Mouse (Mus musculus): Measurements from ENCODE around the gene Fam71b. TPM values are rescaled to one million over a fixed set of nuclear protein-coding genes. Genes with fewer than 3 reads are reported as not detected.

Fam71b gene
- polyA plus RNA-seq, 1 experiment from 2014 or later, result not detected

- no peak overlapping the region for H3K4me3 ChIP-seq (ENCODE audit: low read depth, low read length)
- ATAC-seq (ENCODE audit: insufficient read depth, low FRiP score, low TSS enrichment) (no peak), DNase-seq (ENCODE audit: low spot score) (no peak)
- WGBS, result 50% methylated on average over 3 of the region's 3 CpGs
- no peak overlapping the region for H3K27ac ChIP-seq (ENCODE audit: low read depth, low read length)
- no peak overlapping the region for H3K4me2 ChIP-seq (ENCODE audit: low read depth)
- no peaks in the 10 kb centered on the region for H3K27me3 ChIP-seq (ENCODE audit: control insufficient read depth, insufficient read depth, low read length)
- H3K9me3 ChIP-seq (ENCODE audit: control insufficient read depth, low read length), result no peaks in the 10 kb centered on the region
- H3K4me1 ChIP-seq (ENCODE audit: control insufficient read depth, insufficient read depth, low read length), result no peaks in the 10 kb centered on the region
- no peak overlapping the region for H3K9ac ChIP-seq (ENCODE audit: low read length)
- H3K36me3 ChIP-seq (ENCODE audit: control insufficient read depth, insufficient read depth, low read length), result no peaks in the 10 kb centered on the region
Observed at GRCm38 (mm10) chr11:46390621-46391020, 5.7 kb upstream of the Fam71b start.

GRCm38 (mm10) chr11:46392890-46393289 is 3.5 kb upstream of the Fam71b start:
- DNase-seq (ENCODE audit: low spot score) (no peak), ATAC-seq (ENCODE audit: insufficient read depth, low FRiP score, low TSS enrichment) (no peak)
- no peaks in the 10 kb centered on the region for H3K27me3 ChIP-seq (ENCODE audit: control insufficient read depth, insufficient read depth, low read length)
- H3K4me2 ChIP-seq (ENCODE audit: low read depth), result no peak overlapping the region
- H3K4me1 ChIP-seq (ENCODE audit: control insufficient read depth, insufficient read depth, low read length), result no peaks in the 10 kb centered on the region
- WGBS, result 86% methylated on average over 7 of the region's 7 CpGs
- H3K9ac ChIP-seq (ENCODE audit: low read length), result no peak overlapping the region
- H3K4me3 ChIP-seq (ENCODE audit: low read depth, low read length), result no peak overlapping the region
- no peaks in the 10 kb centered on the region for H3K36me3 ChIP-seq (ENCODE audit: control insufficient read depth, insufficient read depth, low read length)
- no peak overlapping the region for H3K27ac ChIP-seq (ENCODE audit: low read depth, low read length)
- H3K9me3 ChIP-seq (ENCODE audit: control insufficient read depth, low read length), result no peaks in the 10 kb centered on the region

DNA sequence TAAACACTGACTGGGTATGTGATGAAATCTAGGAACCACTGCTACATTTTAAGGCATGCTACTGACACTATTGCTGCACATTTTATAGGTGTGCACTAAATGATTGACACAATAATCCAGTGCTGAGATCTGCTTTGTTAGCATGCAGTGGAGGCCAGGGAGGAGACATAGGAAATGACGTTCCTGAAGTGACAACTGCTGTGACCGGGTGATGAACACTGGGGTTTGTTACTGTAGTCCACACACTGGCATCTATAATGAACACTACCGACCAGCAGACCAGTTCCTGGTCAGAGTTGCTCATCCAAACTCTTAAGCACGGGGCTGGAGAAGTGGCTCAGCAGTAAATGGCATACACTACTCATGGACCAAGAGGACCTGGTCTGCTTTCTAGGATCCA is 2.9 kb upstream of the Fam71b start:
- no peak overlapping the region for H3K27ac ChIP-seq (ENCODE audit: low read depth, low read length)
- H3K9me3 ChIP-seq (ENCODE audit: control insufficient read depth, low read length), result no peaks in the 10 kb centered on the region
- no peak overlapping the region for H3K9ac ChIP-seq (ENCODE audit: low read length)
- DNase-seq (ENCODE audit: low spot score) (no peak), ATAC-seq (ENCODE audit: insufficient read depth, low FRiP score, low TSS enrichment) (no peak)
- no peaks in the 10 kb centered on the region for H3K36me3 ChIP-seq (ENCODE audit: control insufficient read depth, insufficient read depth, low read length)
- H3K4me1 ChIP-seq (ENCODE audit: control insufficient read depth, insufficient read depth, low read length), result no peaks in the 10 kb centered on the region
- H3K27me3 ChIP-seq (ENCODE audit: control insufficient read depth, insufficient read depth, low read length), result no peaks in the 10 kb centered on the region
- no peak overlapping the region for H3K4me2 ChIP-seq (ENCODE audit: low read depth)
- WGBS, result 87% methylated on average over 4 of the region's 4 CpGs
- no peak overlapping the region for H3K4me3 ChIP-seq (ENCODE audit: low read depth, low read length)

- H3K27me3 ChIP-seq (ENCODE audit: control insufficient read depth, insufficient read depth, low read length), result no peaks in the 10 kb centered on the region
- no peak overlapping the region for H3K4me2 ChIP-seq (ENCODE audit: low read depth)
- H3K27ac ChIP-seq (ENCODE audit: low read depth, low read length), result no peak overlapping the region
- ATAC-seq (ENCODE audit: insufficient read depth, low FRiP score, low TSS enrichment) (no peak), DNase-seq (ENCODE audit: low spot score) (no peak)
- H3K36me3 ChIP-seq (ENCODE audit: control insufficient read depth, insufficient read depth, low read length), result no peaks in the 10 kb centered on the region
- whole genome bisulfite sequencing, result 83% methylated on average over 2 of the region's 2 CpGs
- no peaks in the 10 kb centered on the region for H3K4me1 ChIP-seq (ENCODE audit: control insufficient read depth, insufficient read depth, low read length)
- H3K4me3 ChIP-seq (ENCODE audit: low read depth, low read length), result no peak overlapping the region
- H3K9me3 ChIP-seq (ENCODE audit: control insufficient read depth, low read length), result no peaks in the 10 kb centered on the region
- H3K9ac ChIP-seq (ENCODE audit: low read length), result no peak overlapping the region
Observed at GRCm38 (mm10) chr11:46395088-46395487, 1.3 kb upstream of the Fam71b start.

- no peak overlapping the region for H3K27ac ChIP-seq (ENCODE audit: low read depth, low read length)
- 96% methylated on average over 2 of the region's 2 CpGs for WGBS
- no peaks in the 10 kb centered on the region for H3K27me3 ChIP-seq (ENCODE audit: control insufficient read depth, insufficient read depth, low read length)
- H3K36me3 ChIP-seq (ENCODE audit: control insufficient read depth, insufficient read depth, low read length), result no peaks in the 10 kb centered on the region
- no peak overlapping the region for H3K4me3 ChIP-seq (ENCODE audit: low read depth, low read length)
- no peaks in the 10 kb centered on the region for H3K9me3 ChIP-seq (ENCODE audit: control insufficient read depth, low read length)
- H3K4me2 ChIP-seq (ENCODE audit: low read depth), result no peak overlapping the region
- DNase-seq (ENCODE audit: low spot score) (no peak), ATAC-seq (ENCODE audit: insufficient read depth, low FRiP score, low TSS enrichment) (no peak)
- no peaks in the 10 kb centered on the region for H3K4me1 ChIP-seq (ENCODE audit: control insufficient read depth, insufficient read depth, low read length)
- no peak overlapping the region for H3K9ac ChIP-seq (ENCODE audit: low read length)
Observed at GRCm38 (mm10) chr11:46395698-46396097, 661 bp upstream of the Fam71b start.

DNA sequence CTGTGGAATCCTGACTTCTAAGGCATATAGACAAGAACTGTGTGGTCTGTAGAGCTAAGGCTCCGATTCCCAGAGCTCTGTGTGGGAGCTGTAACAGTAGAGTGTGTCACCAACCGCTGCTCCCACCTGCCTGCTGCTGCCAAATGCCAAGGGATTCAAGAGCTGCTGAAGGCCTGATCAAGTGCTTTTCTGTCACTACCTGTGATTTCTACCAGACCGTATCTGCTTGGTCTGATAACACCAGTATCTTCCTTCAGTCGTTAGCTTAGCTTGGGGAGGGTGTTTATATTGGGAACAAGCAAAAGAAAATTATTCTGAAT is 461 bp downstream of the Fam71b start:
- 95% methylated on average over 4 of the region's 4 CpGs for WGBS
- no peaks in the 10 kb centered on the region for H3K9me3 ChIP-seq (ENCODE audit: control insufficient read depth, low read length)
- no peak overlapping the region for H3K27ac ChIP-seq (ENCODE audit: low read depth, low read length)
- H3K4me3 ChIP-seq (ENCODE audit: low read depth, low read length), result no peak overlapping the region
- DNase-seq (ENCODE audit: low spot score), result no peak
- no peaks in the 10 kb centered on the region for H3K4me1 ChIP-seq (ENCODE audit: control insufficient read depth, insufficient read depth, low read length)
- no peaks in the 10 kb centered on the region for H3K36me3 ChIP-seq (ENCODE audit: control insufficient read depth, insufficient read depth, low read length)
- H3K27me3 ChIP-seq (ENCODE audit: control insufficient read depth, insufficient read depth, low read length), result no peaks in the 10 kb centered on the region
- H3K9ac ChIP-seq (ENCODE audit: low read length), result no peak overlapping the region
- H3K4me2 ChIP-seq (ENCODE audit: low read depth), result no peak overlapping the region
- ATAC-seq (ENCODE audit: insufficient read depth, low FRiP score, low TSS enrichment), result no peak

DNA sequence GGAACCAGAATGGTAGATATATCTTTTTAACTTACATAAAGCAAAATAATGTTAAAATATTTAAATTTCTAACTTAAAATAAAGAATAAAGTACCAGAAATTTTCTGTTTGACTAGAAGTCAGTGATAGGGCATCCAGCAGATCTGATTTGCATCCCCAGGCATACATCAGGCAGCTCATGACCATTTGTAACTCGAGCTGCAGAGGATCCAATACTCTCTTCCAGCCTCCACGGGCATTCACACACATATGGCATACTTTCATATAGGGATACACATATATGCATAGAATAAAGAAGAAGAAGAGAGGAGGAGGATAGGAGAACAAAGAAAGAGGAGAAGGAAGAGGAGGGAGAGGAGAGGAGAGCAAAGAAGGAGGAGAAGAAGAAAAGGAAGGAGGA is 1.5 kb downstream of the Fam71b start:
- ATAC-seq (ENCODE audit: insufficient read depth, low FRiP score, low TSS enrichment) (no peak), DNase-seq (ENCODE audit: low spot score) (no peak)
- H3K4me3 ChIP-seq (ENCODE audit: low read depth, low read length), result no peak overlapping the region
- H3K4me2 ChIP-seq (ENCODE audit: low read depth), result no peak overlapping the region
- 61% methylated on average over 2 of the region's 2 CpGs for WGBS
- H3K36me3 ChIP-seq (ENCODE audit: control insufficient read depth, insufficient read depth, low read length), result no peaks in the 10 kb centered on the region
- H3K9ac ChIP-seq (ENCODE audit: low read length), result no peak overlapping the region
- H3K4me1 ChIP-seq (ENCODE audit: control insufficient read depth, insufficient read depth, low read length), result no peaks in the 10 kb centered on the region
- H3K27ac ChIP-seq (ENCODE audit: low read depth, low read length), result no peak overlapping the region
- no peaks in the 10 kb centered on the region for H3K27me3 ChIP-seq (ENCODE audit: control insufficient read depth, insufficient read depth, low read length)
- no peaks in the 10 kb centered on the region for H3K9me3 ChIP-seq (ENCODE audit: control insufficient read depth, low read length)

GRCm38 (mm10) chr11:46398473-46398872 is 2.1 kb downstream of the Fam71b start:
- no peak for DNase-seq (ENCODE audit: low spot score)

DNA sequence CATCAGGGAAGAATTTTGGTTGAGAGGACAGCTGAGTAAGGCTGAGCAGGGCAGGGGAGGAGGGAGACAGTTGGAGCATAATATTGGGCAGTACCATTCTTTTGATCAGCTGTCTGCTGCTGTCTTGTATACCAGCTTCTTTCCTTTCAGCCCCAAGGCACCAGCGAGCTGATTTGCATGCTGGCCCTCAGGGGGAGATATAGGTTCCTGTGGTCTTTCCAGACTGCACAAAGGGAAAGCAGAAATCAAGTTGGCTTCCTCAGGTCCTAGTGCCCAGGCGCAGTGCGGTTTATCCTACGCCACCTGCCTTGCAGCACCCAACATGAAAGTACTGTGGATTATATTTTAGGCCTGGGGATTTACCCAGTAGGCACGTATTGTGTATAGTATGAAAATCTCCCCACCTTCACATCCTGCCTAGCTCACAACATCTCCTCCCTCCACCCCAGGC is 2.6 kb downstream of the Fam71b start:
- Histone ChIP-seq H3K9me3 (ENCODE audit: control insufficient read depth, low read length) (no peaks in the 10 kb centered on the region), H3K36me3 (ENCODE audit: control insufficient read depth, insufficient read depth, low read length) (no peaks in the 10 kb centered on the region), H3K4me3 (ENCODE audit: low read depth, low read length) (no peak overlapping the region), H3K27ac (ENCODE audit: low read depth, low read length) (no peak overlapping the region), H3K9ac (ENCODE audit: low read length) (no peak overlapping the region), H3K4me2 (ENCODE audit: low read depth) (no peak overlapping the region), H3K4me1 (ENCODE audit: control insufficient read depth, insufficient read depth, low read length) (no peaks in the 10 kb centered on the region), H3K27me3 (ENCODE audit: control insufficient read depth, insufficient read depth, low read length) (no peaks in the 10 kb centered on the region)
- WGBS, result 81% methylated on average over 5 of the region's 5 CpGs
- no peak for DNase-seq (ENCODE audit: low spot score)
- ATAC-seq (ENCODE audit: insufficient read depth, low FRiP score, low TSS enrichment), result no peak

More at GRCm38 (mm10) chr11:46398473-46398872, 2.1 kb downstream of the Fam71b start:
- ATAC-seq (ENCODE audit: insufficient read depth, low FRiP score, low TSS enrichment), result no peak
- H3K4me1 ChIP-seq (ENCODE audit: control insufficient read depth, insufficient read depth, low read length), result no peaks in the 10 kb centered on the region
- H3K4me2 ChIP-seq (ENCODE audit: low read depth), result no peak overlapping the region
- 85% methylated on average over 4 of the region's 4 CpGs for WGBS
- no peak overlapping the region for H3K27ac ChIP-seq (ENCODE audit: low read depth, low read length)
- H3K9ac ChIP-seq (ENCODE audit: low read length), result no peak overlapping the region
- no peaks in the 10 kb centered on the region for H3K9me3 ChIP-seq (ENCODE audit: control insufficient read depth, low read length)
- H3K4me3 ChIP-seq (ENCODE audit: low read depth, low read length), result no peak overlapping the region
- H3K36me3 ChIP-seq (ENCODE audit: control insufficient read depth, insufficient read depth, low read length), result no peaks in the 10 kb centered on the region
- H3K27me3 ChIP-seq (ENCODE audit: control insufficient read depth, insufficient read depth, low read length), result no peaks in the 10 kb centered on the region
